Mouse (Mus musculus): ENCODE data around the gene Fam43a.

Fam43a gene

DNA sequence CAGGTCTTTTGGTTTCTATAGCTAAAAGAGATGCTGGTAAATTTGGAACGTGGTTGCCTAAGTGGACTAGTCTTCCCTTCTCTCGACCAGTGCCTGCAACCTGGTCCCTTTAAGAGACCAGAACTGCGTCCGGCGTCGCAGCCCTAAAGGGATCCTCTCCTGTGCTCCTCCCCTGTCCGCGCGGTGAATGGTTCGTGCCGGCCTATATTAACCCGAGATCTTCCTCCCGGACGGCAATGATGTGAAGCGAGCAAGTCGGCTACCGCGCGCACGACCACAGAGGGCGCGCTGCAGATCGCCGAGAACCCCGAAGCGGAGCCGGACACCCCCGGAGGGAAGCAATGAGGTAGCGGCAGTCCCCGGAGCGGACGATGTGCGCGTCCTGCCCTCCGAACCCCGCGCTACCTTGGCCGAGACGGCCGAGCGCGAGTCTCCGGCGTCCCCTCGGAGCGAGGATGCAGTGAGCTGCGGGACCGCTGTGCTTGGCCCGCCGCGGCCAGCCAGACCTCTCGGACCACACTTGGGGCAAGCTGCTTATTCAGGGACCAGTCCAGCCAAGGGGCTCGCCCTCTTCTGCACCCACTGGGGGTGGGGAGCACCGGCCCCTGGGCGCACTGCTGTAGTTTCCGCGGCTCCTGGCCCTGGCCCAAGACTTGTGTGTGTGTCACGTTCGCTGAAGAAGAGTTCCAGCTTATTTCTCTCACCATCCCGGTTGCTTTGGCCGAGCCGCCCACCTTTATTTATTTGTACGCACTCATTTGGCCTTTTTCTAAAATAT, at the start of gene Fam43a:
Fam43a (plus strand) TSS at position 233 of the 778 bp plus-strand sequence.
- DNase-seq (ENCODE audit: low read depth), result peak; percentile 60

- peak; percentile 82 for DNase-seq (ENCODE audit: low read depth)
Observed at GRCm38 (mm10) chr16:30549966-30550747, 49.4 kb upstream of the Fam43a start.

- no peak for DNase-seq (ENCODE audit: low read depth)
Observed at GRCm38 (mm10) chr16:30550748-30551192, 48.8 kb upstream of the Fam43a start, which contains the start of gene Tmem44. Gene Tmem44 (minus strand): TSS chr16:30550842.

- no peak for DNase-seq (ENCODE audit: low read depth)
Observed at GRCm38 (mm10) chr16:30552621-30553338, 46.7 kb upstream of the Fam43a start.

DNA sequence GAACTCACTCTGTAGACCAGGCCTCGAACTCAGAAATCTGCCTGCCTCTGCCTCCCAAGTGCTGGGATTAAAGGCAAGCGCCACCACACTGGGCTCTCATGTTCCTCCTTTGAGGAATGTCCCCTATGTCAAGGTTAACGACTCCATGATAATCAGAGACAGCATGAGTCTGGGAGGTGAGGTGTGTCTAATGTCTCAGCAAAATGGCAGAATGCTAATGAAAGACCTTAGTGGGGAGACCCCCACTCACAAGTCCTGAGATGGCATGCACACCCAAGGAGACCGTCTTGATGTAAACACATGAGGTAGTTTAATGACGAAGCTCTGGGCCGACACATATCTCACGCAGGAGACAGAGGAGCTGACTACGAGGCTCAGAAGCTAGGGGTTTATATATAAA, 45.4 kb upstream of the Fam43a start:
- DNase-seq (ENCODE audit: low read depth), result no peak

DNA sequence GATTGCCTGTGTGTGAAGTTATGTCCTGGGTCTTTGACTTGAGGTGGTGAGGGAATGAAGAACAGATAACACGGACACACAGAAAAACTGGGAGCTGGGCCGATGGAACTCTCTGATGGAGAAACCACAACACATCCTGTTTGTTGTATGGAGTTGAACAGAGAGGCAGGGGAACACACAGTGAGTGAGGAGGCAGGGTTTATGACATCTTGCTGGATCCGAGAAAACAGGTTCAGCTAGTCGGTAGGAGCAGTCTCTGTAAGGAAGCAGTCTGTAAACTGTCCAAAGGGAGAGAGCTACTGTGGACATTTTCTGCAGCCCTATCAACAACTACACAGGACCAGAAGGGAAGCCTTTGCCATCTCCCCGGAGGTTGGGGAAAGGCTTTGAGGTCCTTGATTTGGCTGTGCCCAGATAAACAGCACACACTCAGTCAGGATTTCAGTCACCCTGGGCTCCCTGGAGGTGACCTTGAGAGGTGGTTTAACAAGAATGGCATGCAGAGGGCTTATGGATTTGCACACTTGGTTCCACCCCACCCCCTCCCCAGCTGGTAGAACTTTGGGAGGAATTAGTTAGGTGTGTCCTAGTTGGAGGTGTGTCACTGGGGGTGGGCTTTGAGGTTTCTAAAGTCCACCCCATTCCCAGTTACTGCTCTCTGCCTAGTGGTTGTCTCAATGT, 40.1 kb upstream of the Fam43a start:
- DNase-seq (ENCODE audit: low read depth), result no peak

DNA sequence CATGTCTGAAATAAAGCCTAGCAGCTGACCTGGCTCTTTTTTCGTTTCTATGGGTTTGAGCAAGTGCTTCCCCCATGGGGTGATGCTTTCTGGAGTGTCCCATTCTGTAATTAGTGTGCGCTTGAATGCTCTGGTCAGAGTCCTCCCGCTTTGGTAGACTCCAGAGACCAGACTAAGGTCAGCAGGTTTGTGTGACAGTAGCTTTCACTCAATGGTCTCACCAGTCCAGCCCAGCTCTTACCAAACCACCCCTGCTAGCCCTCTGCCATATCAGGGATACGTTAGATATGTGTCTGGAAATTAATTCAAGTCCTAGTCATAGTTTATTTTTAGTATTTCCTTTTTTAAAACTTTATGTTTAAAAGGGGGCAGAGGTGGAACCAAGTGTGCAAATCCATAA, 38.9 kb upstream of the Fam43a start:
- DNase-seq (ENCODE audit: low read depth), result no peak

DNA sequence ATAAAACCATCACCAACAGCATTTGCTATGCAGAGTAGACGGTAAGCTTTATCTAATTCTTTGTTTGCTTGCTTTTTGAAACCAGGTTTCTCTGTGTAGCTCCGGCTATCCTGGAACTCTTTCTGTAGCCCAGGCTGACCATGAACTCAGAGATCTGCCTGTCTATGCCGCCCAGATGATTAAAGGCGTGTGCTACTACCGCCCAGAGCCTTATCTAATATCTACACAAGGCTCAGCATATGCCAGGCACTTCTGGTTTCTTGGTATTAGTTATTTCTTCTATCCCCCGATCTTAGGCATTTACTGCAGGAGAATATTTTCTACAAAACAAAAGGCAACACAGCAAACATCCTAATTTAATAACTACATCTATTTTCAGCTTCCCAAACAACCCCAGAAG, 33.9 kb upstream of the Fam43a start:
- DNase-seq (ENCODE audit: low read depth), result no peak

- no peak for DNase-seq (ENCODE audit: low read depth)
Observed at GRCm38 (mm10) chr16:30570173-30570572, 29.4 kb upstream of the Fam43a start.

DNA sequence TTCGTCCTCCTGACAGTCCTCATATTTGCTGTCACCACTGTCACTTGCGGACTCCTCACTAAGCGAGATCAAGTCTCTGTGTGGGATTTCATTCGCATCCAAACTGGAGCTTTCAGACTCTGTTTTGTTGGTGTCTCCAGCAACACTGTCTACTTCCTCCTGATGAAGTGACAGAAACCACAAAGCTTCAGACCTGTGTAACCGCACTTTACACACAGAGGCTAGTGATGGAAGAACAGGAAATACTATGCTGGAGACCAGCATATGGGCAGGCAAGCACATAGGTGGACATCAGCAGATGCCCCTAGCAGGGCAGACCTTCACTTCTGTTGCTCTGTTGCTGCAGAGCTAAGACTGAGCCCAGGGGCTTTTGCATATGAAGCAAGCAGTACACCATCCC, 28.1 kb upstream of the Fam43a start:
- no peak for DNase-seq (ENCODE audit: low read depth)

GRCm38 (mm10) chr16:30572239-30572638, 27.3 kb upstream of the Fam43a start:
- DNase-seq (ENCODE audit: low read depth), result no peak

GRCm38 (mm10) chr16:30575815-30576214, 23.7 kb upstream of the Fam43a start:
- DNase-seq (ENCODE audit: low read depth), result no peak

- DNase-seq (ENCODE audit: low read depth), result no peak
Observed at GRCm38 (mm10) chr16:30576392-30576791, 23.1 kb upstream of the Fam43a start.

DNA sequence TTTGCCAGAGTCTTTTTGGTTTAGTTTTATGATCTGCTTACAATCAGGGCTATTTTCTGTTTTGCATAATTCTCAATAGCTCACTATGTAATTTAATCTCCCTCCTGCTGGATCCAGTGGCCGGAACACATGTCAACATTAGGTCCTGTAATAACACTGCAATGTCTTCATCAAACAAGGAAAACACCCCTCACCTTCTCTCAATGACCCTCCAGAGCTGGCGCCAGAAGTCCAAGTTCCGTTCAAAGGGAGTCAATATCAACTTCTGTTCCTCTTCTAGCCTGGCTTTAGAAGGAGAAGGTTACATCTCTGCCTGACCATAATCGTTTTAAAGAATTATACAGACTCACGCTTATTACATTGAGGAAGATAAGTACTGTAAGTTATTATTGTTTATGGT, 18.8 kb upstream of the Fam43a start:
- DNase-seq (ENCODE audit: low read depth), result no peak

DNA sequence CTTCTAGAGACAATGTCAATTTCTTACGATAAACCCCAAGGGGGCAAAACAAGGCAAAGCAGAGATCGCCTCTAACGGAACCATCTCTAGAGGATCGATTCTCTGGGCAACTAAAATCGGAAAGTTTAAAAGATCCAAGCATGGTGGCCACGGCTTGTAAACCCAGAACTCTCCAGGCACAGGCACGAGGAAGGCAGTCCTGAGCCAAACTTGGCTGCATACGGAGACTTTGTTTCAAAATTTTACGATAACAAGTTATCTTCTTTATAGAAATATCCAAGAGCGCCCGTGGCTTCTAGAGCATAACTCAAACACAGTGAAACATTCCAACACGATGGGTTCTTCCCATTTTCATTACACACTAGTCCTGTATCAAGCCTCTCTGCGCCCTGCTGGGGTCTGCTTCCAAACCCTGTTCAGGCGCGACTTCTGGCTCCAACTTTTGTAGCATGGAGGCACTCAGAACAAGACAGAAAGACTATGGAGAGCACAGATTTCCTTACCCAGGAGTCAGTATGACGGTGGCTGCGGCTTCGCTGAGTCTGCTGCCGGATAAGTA, 12.5 kb upstream of the Fam43a start:
- DNase-seq (ENCODE audit: low read depth), result no peak

DNA sequence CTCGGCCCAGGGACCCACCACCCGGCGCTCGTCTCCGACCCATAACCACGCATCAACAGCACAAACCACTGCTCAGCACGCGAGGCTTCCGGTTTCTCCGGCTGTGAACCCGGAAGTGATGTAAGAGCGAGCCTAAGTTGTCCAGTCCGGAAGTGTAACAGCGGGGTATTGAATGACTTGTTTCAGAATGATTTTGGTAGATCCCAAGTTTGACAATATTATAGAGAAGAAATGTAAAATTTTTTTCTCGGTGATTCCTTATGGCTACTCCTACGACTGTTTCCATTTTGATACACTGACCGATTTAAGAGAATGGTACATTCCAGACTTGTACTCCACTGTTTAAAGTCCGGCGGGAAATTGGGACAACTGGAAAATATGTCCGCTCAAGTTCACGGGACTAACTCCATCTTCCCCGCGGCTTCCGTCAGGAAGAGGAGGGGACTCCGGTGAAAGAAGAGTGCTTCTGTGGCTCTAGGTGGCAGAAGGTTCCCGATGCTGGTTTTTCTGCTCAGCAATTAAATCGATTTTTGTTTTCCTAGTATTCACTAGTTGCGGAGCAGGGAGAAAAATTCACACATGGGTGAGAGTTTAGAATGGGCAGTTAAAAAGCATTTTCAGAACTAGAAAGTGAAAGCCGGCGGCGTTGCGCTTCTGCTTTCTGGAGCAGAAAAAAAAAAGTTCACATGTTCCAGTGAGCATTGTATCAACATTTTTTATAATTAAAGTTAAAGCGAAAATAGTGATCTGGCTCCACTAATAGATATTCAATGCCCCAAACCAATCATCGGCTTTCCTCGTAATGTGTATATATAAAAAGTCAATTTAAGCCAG, 11.8 kb upstream of the Fam43a start, which contains the start of gene Lsg1:
Lsg1 (minus strand) TSS at position 99 of the 834 bp plus-strand sequence.
- peak; percentile 95 for DNase-seq (ENCODE audit: low read depth)

DNA sequence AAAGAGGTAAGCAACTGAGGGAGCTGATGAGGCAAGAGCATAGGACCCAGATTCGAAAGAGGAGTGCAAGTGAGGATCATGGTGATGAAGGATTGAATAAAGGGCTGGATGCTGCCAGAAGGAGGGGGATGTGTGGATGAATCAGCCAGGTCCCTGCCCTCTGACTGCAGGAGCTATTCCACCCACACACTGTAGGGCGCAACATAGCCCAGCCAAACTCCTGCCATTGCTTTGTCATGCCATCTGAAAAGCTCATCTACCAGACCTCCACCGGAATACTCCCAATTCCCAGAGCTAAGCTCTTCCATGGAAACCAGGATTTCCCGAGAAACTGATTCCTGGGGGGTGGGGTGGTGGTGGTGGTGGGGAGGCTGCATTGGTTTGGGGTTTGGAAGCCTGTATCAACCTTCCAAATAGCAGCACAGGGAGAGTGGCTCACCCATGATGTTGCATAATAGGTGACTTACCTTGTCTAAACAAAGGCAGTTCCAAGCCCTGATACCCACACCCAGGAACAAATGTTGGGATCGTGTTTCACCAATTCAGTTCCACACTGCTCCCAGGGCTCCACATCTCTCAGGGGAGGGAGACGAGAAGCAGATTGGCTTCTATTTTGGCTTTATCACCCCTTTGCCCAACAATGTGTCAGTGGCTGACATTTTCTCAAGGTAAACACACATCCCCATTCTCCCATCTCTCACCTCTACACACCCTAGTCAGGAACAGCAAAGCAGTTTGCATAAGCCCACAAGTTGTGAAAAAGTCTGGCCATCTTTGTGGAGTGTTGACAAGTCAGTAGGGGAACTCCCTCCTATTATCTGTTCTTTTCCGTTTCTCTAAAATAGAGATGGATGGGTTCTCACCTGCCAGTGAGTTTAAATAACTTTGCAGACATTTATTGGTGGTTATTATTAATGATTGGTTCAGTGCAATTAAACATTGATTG, 9.0 kb upstream of the Fam43a start:
- no peak for DNase-seq (ENCODE audit: low read depth)

- peak; percentile 24 for DNase-seq (ENCODE audit: low read depth)
Observed at GRCm38 (mm10) chr16:30591990-30592389, 7.5 kb upstream of the Fam43a start.

- DNase-seq (ENCODE audit: low read depth), result no peak
Observed at GRCm38 (mm10) chr16:30595356-30595755, 4.2 kb upstream of the Fam43a start.
